Mouse (Mus musculus) liver, embryonic 14.5 days (tissue): ENCODE results near the gene Auh.

Experiments
- CTCF ChIP-seq: IDR thresholded peaks from 2 replicates; pipeline ENCODE4 v1.5.1; 2016; ENCODE audit warnings: antibody characterized with exemption, low read depth, control low read depth
- EP300 ChIP-seq: IDR thresholded peaks from 2 replicates; pipeline ENCODE4 v1.6.1; 2016; ENCODE audit warnings: antibody characterized with exemption, low read depth

DNA sequence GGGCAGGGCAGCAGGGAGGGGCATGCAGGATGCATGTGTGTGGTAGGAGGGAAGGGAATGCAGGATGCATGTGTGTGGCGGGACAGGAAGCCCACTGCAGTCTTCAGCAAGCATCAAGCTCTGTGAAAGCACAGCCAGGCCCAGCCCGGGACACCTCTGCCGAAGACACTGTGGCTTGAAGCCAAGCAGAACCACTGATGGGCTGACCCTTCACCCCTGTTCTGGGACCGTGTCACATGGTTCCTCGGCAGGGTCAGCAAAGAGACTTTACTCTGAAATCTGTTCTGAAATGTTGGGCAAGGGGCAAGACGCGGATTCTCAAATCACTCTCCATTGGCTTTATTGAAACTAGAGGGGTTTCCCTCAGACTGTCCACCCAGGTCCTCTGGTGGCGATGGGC, 94.9 kb downstream of the Auh start:
- TF ChIP-seq CTCF (no peak), EP300 (no peak)
